Mouse (Mus musculus) heart, adult 2 months (tissue): Measurements from ENCODE around the gene Slamf1.

Experiments used
- CTCF ChIP-seq: fragments of 200-600 bp; IDR thresholded peaks from 2 replicates; pipeline ENCODE4 v1.8.1; 2022; ENCODE audit warnings: antibody characterized with exemption, mild to moderate bottlenecking, moderate library complexity
- EP300 ChIP-seq: fragments of 200-500 bp; IDR thresholded peaks from 2 replicates; pipeline ENCODE4 v1.6.1; 2011; ENCODE audit warnings: low read depth, low read length, control low read depth; ENCODE audit not compliant: insufficient read depth
- POLR2A ChIP-seq: fragments of 200-500 bp; IDR thresholded peaks from 2 replicates; pipeline ENCODE4 v1.6.1; 2011; ENCODE audit warnings: mild to moderate bottlenecking, low read depth, low read length, control low read depth; ENCODE audit not compliant: insufficient read depth

- TF ChIP-seq EP300 = no peak
- TF ChIP-seq POLR2A = no peak
- TF ChIP-seq CTCF = no peak
Observed at GRCm38 (mm10) chr1:171774678-171775077, 7.8 kb downstream of the Slamf1 start.
